Comparison of ENCODE assay signal across 16 mouse cellular contexts in genomic region chr2:5762031-5762430, GRCm38 (mm10).
"Had no signal": no experiment of that assay in that cellular context is flagged by ENCODE, and none has a peak within 500 bp of the region (broad histone marks: within the 10 kb centered on the region; RNA-seq: fewer than 3 reads in every experiment).

No protein-coding gene starts in this region.

- ATAC-seq: lung, postnatal 0 days; midbrain, embryonic 15.5 days had no signal

- H3K9ac ChIP-seq: liver, embryonic 14.5 days; midbrain, embryonic 15.5 days; neural tube, embryonic 13.5 days had no signal

- H3K9me3 ChIP-seq: limb, embryonic 10.5 days; midbrain, embryonic 10.5 days; midbrain, embryonic 15.5 days; neural tube, embryonic 13.5 days had no signal

- H3K4me2 ChIP-seq: midbrain, embryonic 15.5 days; neural tube, embryonic 13.5 days had no signal

- H3K27ac ChIP-seq: left cerebral cortex, adult 2 months; limb, embryonic 10.5 days; liver, embryonic 14.5 days; midbrain, embryonic 10.5 days; midbrain, embryonic 15.5 days; neural tube, embryonic 13.5 days had no signal

- H3K4me1 ChIP-seq: limb, embryonic 10.5 days; midbrain, embryonic 10.5 days; midbrain, embryonic 15.5 days; neural tube, embryonic 13.5 days had no signal

- H3K36me3 ChIP-seq: limb, embryonic 10.5 days; midbrain, embryonic 10.5 days; midbrain, embryonic 15.5 days; neural tube, embryonic 13.5 days had no signal

- H3K4me3 ChIP-seq: left cerebral cortex, adult 2 months; limb, embryonic 10.5 days; midbrain, embryonic 10.5 days; midbrain, embryonic 15.5 days; neural tube, embryonic 13.5 days had no signal

- DNase-seq: kidney, adult 8-10 months; kidney, postnatal 25 days; lung, adult 2 months; lung, postnatal 36 days; retina, postnatal 1 day; right cerebral cortex, postnatal 4 days; spleen, adult 18-20 months; thymus, adult 2 months; thymus, postnatal 25 days had no signal

- H3K27me3 ChIP-seq: midbrain, embryonic 15.5 days; neural tube, embryonic 13.5 days had no signal
